Mouse (Mus musculus): Measurements from ENCODE around the gene Ap2b1. TPM values are rescaled to one million over a fixed set of nuclear protein-coding genes. Genes with fewer than 3 reads are reported as not detected.
"Not testable (repeated sequence)": the region's sequence is repeated elsewhere in the genome, so short reads cannot be mapped to it uniquely, and the experiment has no call there.

Gene Ap2b1
- polyA plus RNA-seq, 1 experiment = 263 TPM

DNA sequence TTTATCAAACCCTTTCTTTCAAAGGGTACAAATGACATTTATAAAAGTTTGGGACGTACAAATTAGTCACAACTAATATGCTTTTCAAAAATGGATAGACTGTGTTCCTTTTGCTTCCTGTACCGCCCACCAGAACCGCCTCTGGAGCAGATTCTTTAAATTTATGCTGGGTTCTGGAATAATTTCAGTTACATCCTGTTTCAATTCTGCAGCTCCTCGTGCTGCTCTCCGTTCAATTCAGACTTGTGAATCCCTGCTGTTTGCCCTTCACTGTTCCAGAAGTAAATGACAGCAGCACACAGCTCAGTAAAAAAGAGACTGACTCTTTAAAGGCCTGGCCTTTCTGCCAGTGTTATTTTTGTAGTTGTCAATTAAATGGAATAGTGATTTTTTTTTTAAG lies 13.6 kb downstream of the Ap2b1 start:
- H3K4me1 ChIP-seq (ENCODE audit: control insufficient read depth, insufficient read depth, low read length) = no peaks in the 10 kb centered on the region
- no peak overlapping the region for H3K27ac ChIP-seq (ENCODE audit: control insufficient read depth, insufficient read depth, low read depth, low read length)
- no peaks in the 10 kb centered on the region; the same call in none of the 2 replicates for H3K36me3 ChIP-seq (ENCODE audit: control insufficient read depth, insufficient read depth, low read length)
- TF ChIP-seq POLR2A (IDR thresholded peaks at IDR 0.05; ENCODE audit: control insufficient read depth, low read depth, low read length) (no peak), CTCF (IDR thresholded peaks at IDR 0.05; ENCODE audit: control insufficient read depth, insufficient read depth, insufficient replicate concordance, low read depth, low read length) (no peak)
- no peak overlapping the region for H3K4me3 ChIP-seq (ENCODE audit: control insufficient read depth, low read depth, low read length)
- H3K27me3 ChIP-seq (ENCODE audit: control insufficient read depth, insufficient read depth, low read length) = no peaks in the 10 kb centered on the region

DNA sequence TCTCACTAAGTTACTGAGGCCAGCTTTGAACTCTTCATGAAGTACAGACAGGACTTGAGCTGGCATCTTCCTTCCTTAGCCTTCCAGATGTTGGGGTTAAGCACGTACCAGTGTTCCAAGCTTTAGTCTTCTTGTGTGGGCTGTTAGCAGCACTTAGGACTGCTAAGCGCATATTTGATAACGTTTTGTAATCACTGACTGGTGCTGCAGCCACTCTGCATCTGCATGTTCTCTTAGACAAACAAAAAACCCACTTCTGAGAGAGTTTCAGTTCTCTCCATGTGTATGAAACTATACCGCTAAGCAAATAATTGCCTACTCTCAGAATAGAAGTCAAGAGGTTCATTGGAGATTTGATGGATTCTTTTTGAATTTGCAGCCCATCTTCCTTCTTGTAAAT lies 20.2 kb downstream of the Ap2b1 start:
- no peaks in the 10 kb centered on the region for H3K4me1 ChIP-seq (ENCODE audit: control insufficient read depth, insufficient read depth, low read length)
- no peak overlapping the region for H3K27ac ChIP-seq (ENCODE audit: control insufficient read depth, insufficient read depth, low read depth, low read length)
- no peaks in the 10 kb centered on the region for H3K27me3 ChIP-seq (ENCODE audit: control insufficient read depth, insufficient read depth, low read length)
- no peak overlapping the region for H3K4me3 ChIP-seq (ENCODE audit: control insufficient read depth, low read depth, low read length)
- no peak for TF ChIP-seq POLR2A (IDR thresholded peaks at IDR 0.05; ENCODE audit: control insufficient read depth, low read depth, low read length)
- no peak for TF ChIP-seq CTCF (IDR thresholded peaks at IDR 0.05; ENCODE audit: control insufficient read depth, insufficient read depth, insufficient replicate concordance, low read depth, low read length)
- H3K36me3 ChIP-seq (ENCODE audit: control insufficient read depth, insufficient read depth, low read length) = no peaks in the 10 kb centered on the region; the same call in 1 of the 2 replicates

DNA sequence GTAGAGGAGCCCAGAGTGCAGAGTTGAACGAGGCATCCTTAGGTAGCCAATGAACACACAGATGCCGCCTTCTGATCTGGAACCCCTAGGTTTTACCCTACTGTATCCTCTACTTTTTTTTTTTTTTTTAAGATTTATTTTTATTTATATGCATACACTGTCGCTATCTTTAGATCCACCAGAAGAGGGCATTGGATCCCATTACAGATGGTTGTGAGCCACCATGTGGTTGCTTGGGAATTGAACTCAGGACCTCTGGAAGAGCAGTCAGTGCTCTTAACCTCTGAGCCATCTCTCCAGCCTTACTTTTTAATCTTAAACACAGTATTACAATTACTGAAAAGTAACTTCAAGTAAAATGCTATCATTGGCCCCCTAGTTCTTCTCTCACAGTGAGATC lies 27.9 kb downstream of the Ap2b1 start:
- H3K27me3 ChIP-seq (ENCODE audit: control insufficient read depth, insufficient read depth, low read length); H3K27ac ChIP-seq (ENCODE audit: control insufficient read depth, insufficient read depth, low read depth, low read length); H3K36me3 ChIP-seq (ENCODE audit: control insufficient read depth, insufficient read depth, low read length); H3K4me1 ChIP-seq (ENCODE audit: control insufficient read depth, insufficient read depth, low read length); H3K4me3 ChIP-seq (ENCODE audit: control insufficient read depth, low read depth, low read length): not testable (repeated sequence)

- no peaks in the 10 kb centered on the region for H3K27me3 ChIP-seq (ENCODE audit: control insufficient read depth, insufficient read depth, low read length)
- H3K4me1 ChIP-seq (ENCODE audit: control insufficient read depth, insufficient read depth, low read length) = no peaks in the 10 kb centered on the region
- H3K27ac ChIP-seq (ENCODE audit: control insufficient read depth, insufficient read depth, low read depth, low read length) = no peak overlapping the region
- H3K36me3 ChIP-seq (ENCODE audit: control insufficient read depth, insufficient read depth, low read length) = peaks cover 5% of the 10 kb centered on the region
- TF ChIP-seq CTCF (IDR thresholded peaks at IDR 0.05; ENCODE audit: control insufficient read depth, insufficient read depth, insufficient replicate concordance, low read depth, low read length) (no peak), POLR2A (IDR thresholded peaks at IDR 0.05; ENCODE audit: control insufficient read depth, low read depth, low read length) (no peak)
- H3K4me3 ChIP-seq (ENCODE audit: control insufficient read depth, low read depth, low read length) = no peak overlapping the region
Observed at GRCm38 (mm10) chr11:83327427-83327826, 28.6 kb downstream of the Ap2b1 start.

DNA sequence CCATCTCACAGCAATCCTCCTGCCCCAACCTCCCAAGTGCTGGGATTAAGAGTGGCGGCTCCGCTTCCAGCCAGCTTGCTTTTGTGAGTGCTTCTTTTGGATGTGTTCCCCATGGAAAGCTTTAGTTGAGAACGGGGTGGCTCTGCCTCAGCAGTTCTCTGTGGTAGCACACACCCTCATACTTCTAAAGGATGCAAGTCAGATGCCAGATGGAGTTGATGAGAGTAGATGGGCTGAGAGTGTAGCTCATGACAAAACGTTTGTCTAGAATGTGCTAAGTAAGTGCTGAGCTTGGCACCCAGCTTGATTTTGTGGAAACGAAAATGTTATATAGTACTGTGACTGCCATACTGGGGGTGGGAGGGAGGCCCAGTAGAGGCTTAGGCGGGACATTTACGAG lies 37.0 kb downstream of the Ap2b1 start:
- TF ChIP-seq CTCF (IDR thresholded peaks at IDR 0.05; ENCODE audit: control insufficient read depth, insufficient read depth, insufficient replicate concordance, low read depth, low read length) (no peak), POLR2A (IDR thresholded peaks at IDR 0.05; ENCODE audit: control insufficient read depth, low read depth, low read length) (no peak)
- Histone ChIP-seq H3K36me3 (ENCODE audit: control insufficient read depth, insufficient read depth, low read length) (peaks cover 3% of the 10 kb centered on the region), H3K27ac (ENCODE audit: control insufficient read depth, insufficient read depth, low read depth, low read length) (no peak overlapping the region)

GRCm38 (mm10) chr11:83339705-83340104 lies 40.9 kb downstream of the Ap2b1 start:
- Histone ChIP-seq H3K27ac (ENCODE audit: control insufficient read depth, insufficient read depth, low read depth, low read length) (no peak overlapping the region), H3K4me1 (ENCODE audit: control insufficient read depth, insufficient read depth, low read length) (no peaks in the 10 kb centered on the region), H3K27me3 (ENCODE audit: control insufficient read depth, insufficient read depth, low read length) (no peaks in the 10 kb centered on the region), H3K4me3 (ENCODE audit: control insufficient read depth, low read depth, low read length) (no peak overlapping the region), H3K36me3 (ENCODE audit: control insufficient read depth, insufficient read depth, low read length) (peaks cover 6% of the 10 kb centered on the region)
- TF ChIP-seq POLR2A (IDR thresholded peaks at IDR 0.05; ENCODE audit: control insufficient read depth, low read depth, low read length) (no peak), CTCF (IDR thresholded peaks at IDR 0.05; ENCODE audit: control insufficient read depth, insufficient read depth, insufficient replicate concordance, low read depth, low read length) (no peak)

More for the DNA sequence above, 37.0 kb downstream of the Ap2b1 start:
- H3K27me3 ChIP-seq (ENCODE audit: control insufficient read depth, insufficient read depth, low read length) = no peaks in the 10 kb centered on the region
- H3K4me3 ChIP-seq (ENCODE audit: control insufficient read depth, low read depth, low read length) = no peak overlapping the region
- no peaks in the 10 kb centered on the region for H3K4me1 ChIP-seq (ENCODE audit: control insufficient read depth, insufficient read depth, low read length)

DNA sequence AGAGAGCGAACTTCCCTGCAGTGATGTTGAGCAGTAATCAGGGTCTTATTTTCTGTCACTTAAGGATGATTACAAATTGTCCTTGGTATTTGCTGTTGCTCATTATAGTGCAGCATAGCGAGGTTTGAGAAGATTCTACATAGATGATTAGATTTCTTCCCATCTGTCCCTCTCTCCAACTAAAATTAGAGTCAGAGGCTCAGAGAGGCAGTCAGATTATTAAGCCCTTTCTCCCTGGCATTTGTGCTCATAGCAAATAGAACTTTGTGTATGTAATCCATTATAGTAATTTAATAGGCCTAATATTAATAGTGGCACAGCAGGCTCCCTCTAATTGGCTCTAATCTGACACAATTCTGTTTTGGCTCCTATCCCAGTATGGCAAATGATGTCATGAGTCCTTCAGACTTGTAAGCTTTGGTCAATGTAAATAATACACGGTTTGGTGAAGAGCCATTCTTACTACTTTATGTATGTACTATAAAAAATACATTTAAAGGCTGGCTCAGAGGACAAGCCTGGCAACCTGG lies 43.0 kb downstream of the Ap2b1 start:
- Histone ChIP-seq H3K27me3 (ENCODE audit: control insufficient read depth, insufficient read depth, low read length) (no peaks in the 10 kb centered on the region), H3K27ac (ENCODE audit: control insufficient read depth, insufficient read depth, low read depth, low read length) (no peak overlapping the region), H3K4me1 (ENCODE audit: control insufficient read depth, insufficient read depth, low read length) (no peaks in the 10 kb centered on the region), H3K36me3 (ENCODE audit: control insufficient read depth, insufficient read depth, low read length) (peaks cover 6% of the 10 kb centered on the region), H3K4me3 (ENCODE audit: control insufficient read depth, low read depth, low read length) (no peak overlapping the region)
- TF ChIP-seq POLR2A (IDR thresholded peaks at IDR 0.05; ENCODE audit: control insufficient read depth, low read depth, low read length) (no peak), CTCF (IDR thresholded peaks at IDR 0.05; ENCODE audit: control insufficient read depth, insufficient read depth, insufficient replicate concordance, low read depth, low read length) (no peak)

DNA sequence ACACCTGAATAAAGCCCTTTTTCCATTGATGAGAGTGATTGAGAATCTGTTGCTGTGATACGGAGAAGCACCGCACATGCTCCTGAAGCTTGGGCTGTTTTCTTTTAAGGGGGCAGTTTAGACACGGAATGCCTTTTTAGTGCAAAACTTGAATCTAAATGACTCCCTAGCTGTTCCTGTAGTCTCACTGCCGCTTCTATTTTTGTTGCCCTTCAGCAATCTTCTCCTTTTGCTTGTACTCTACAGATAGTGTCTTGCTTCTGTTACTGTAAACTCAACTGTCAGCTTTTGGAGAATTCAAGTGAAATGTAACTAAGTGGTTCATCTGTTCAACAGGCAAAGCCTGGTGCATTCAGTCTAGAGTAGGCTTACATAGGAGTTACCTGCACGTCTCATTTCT lies 56.6 kb downstream of the Ap2b1 start:
- Histone ChIP-seq H3K27ac (ENCODE audit: control insufficient read depth, insufficient read depth, low read depth, low read length) (no peak overlapping the region), H3K4me3 (ENCODE audit: control insufficient read depth, low read depth, low read length) (no peak overlapping the region), H3K4me1 (ENCODE audit: control insufficient read depth, insufficient read depth, low read length) (no peaks in the 10 kb centered on the region), H3K36me3 (ENCODE audit: control insufficient read depth, insufficient read depth, low read length) (peaks cover 1% of the 10 kb centered on the region; the same call in 1 of the 2 replicates), H3K27me3 (ENCODE audit: control insufficient read depth, insufficient read depth, low read length) (no peaks in the 10 kb centered on the region)
- no peak for TF ChIP-seq CTCF (IDR thresholded peaks at IDR 0.05; ENCODE audit: control insufficient read depth, insufficient read depth, insufficient replicate concordance, low read depth, low read length)
- no peak for TF ChIP-seq POLR2A (IDR thresholded peaks at IDR 0.05; ENCODE audit: control insufficient read depth, low read depth, low read length)
